Mouse (Mus musculus) CH12.LX (cell line): ENCODE results near the gene Opn1sw. TPM values are rescaled to one million over a fixed set of nuclear protein-coding genes. Genes with fewer than 3 reads are reported as not detected.

Experiments used
- DNase-seq: peaks from one replicate; pipeline ENCODE4 v3.0.0-alpha.2; 2013; ENCODE audit errors: extremely low read depth
- H3K27ac ChIP-seq: 2 replicates; pipeline ENCODE4 v1.5.1; 2012; ENCODE audit warnings: low read depth, mild to moderate bottlenecking, control low read depth, moderate library complexity; ENCODE audit not compliant: insufficient read depth
- H3K27me3 ChIP-seq: replicated peaks from 2 replicates; pipeline ENCODE3; 2012; ENCODE audit warnings: inconsistent platforms
- H3K36me3 ChIP-seq, 2 experiments: replicated peaks in 1 of 2; 2 replicates each; pipeline versions ENCODE3 to v1.6.1; 2012; ENCODE audit warnings: inconsistent platforms in 1 of 2, low read length in 1 of 2, mild to moderate bottlenecking in 1 of 2, mixed read lengths in 1 of 2, moderate library complexity in 1 of 2; ENCODE audit not compliant: control insufficient read depth in 1 of 2, insufficient read depth in 1 of 2
- H3K4me1 ChIP-seq, 2 experiments: 2 replicates each; pipeline ENCODE4 v1.6.1; 2012; ENCODE audit warnings: inconsistent platforms in 1 of 2, moderate library complexity in 1 of 2; ENCODE audit not compliant: insufficient read depth in 2 of 2, control insufficient read depth in 1 of 2
- H3K4me2 ChIP-seq: 2 replicates; pipeline ENCODE4 v1.6.1; 2012; ENCODE audit warnings: low read depth, mild to moderate bottlenecking, control low read depth; ENCODE audit not compliant: poor library complexity, insufficient read depth, severe bottlenecking
- H3K4me3 ChIP-seq, 3 experiments: fragments of 150-350 bp in 1 of 3; sonication (generic) in 1 of 3; replicated peaks in 1 of 3; 2 replicates each; pipeline versions ENCODE3 to v1.5.1; 2011 to 2012; ENCODE audit warnings: low read depth in 2 of 3, low read length in 2 of 3, mild to moderate bottlenecking in 2 of 3, moderate library complexity in 2 of 3, control low read depth in 1 of 3, improper control_type of control experiment in 1 of 3, inconsistent platforms in 1 of 3, mixed read lengths in 1 of 3; ENCODE audit not compliant: poor library complexity in 1 of 3
- H3K79me2 ChIP-seq: replicated peaks from 2 replicates; pipeline ENCODE4 v1.6.1; 2012; ENCODE audit warnings: mild to moderate bottlenecking, moderate library complexity; ENCODE audit not compliant: control insufficient read depth, poor library complexity, insufficient read depth, severe bottlenecking; ENCODE audit errors: extremely low read depth
- H3K9ac ChIP-seq: 2 replicates; pipeline ENCODE4 v1.6.1; 2012; ENCODE audit warnings: low read depth, mild to moderate bottlenecking, control low read depth, moderate library complexity; ENCODE audit not compliant: insufficient read depth
- H3K9me3 ChIP-seq: replicated peaks from 2 replicates; pipeline ENCODE3; 2012; ENCODE audit warnings: low read length, inconsistent platforms, mixed read lengths
- BHLHE40 ChIP-seq: IDR thresholded peaks from 2 replicates; pipeline ENCODE4 v1.6.1; 2011; ENCODE audit warnings: mild to moderate bottlenecking, low read depth, low read length, improper control_type of control experiment
- CTCF ChIP-seq, 2 experiments: IDR thresholded peaks in 1 of 2; conservative IDR thresholded peaks in 1 of 2; 2 replicates each; pipeline ENCODE4 v1.5.1; 2011 to 2012; ENCODE audit warnings: low read depth in 2 of 2, low read length in 2 of 2, improper control_type of control experiment in 1 of 2, inconsistent platforms in 1 of 2, mild to moderate bottlenecking in 1 of 2, moderate library complexity in 1 of 2
- EP300 ChIP-seq: IDR thresholded peaks from 2 replicates; pipeline ENCODE4 v1.6.1; 2011; ENCODE audit warnings: low read length, improper control_type of control experiment
- ETS1 ChIP-seq: conservative IDR thresholded peaks from 2 replicates; pipeline ENCODE4 v1.6.1; 2012; ENCODE audit warnings: low read depth, mild to moderate bottlenecking, inconsistent platforms, low read length, improper control_type of control experiment, moderate library complexity
- GABPA ChIP-seq: IDR thresholded peaks from 2 replicates; pipeline ENCODE4 v1.6.1; 2012; ENCODE audit warnings: low read depth, low read length, improper control_type of control experiment, inconsistent platforms; ENCODE audit not compliant: insufficient replicate concordance
- IRF4 ChIP-seq: IDR thresholded peaks from 2 replicates; pipeline ENCODE4 v1.6.1; 2014; ENCODE audit warnings: low read depth, mild to moderate bottlenecking, inconsistent platforms, low read length, improper control_type of control experiment
- JUN ChIP-seq: IDR thresholded peaks from 2 replicates; pipeline ENCODE4 v1.6.1; 2011; ENCODE audit warnings: low read depth, mild to moderate bottlenecking, low read length, improper control_type of control experiment, moderate library complexity; ENCODE audit not compliant: insufficient read depth
- MAFK ChIP-seq: IDR thresholded peaks from 2 replicates; pipeline ENCODE4 v1.6.1; 2011; ENCODE audit warnings: low read length, improper control_type of control experiment; ENCODE audit not compliant: insufficient replicate concordance
- MAX ChIP-seq: IDR thresholded peaks from 2 replicates; pipeline ENCODE4 v1.6.1; 2011; ENCODE audit warnings: low read length, improper control_type of control experiment
- MXI1 ChIP-seq: IDR thresholded peaks from 2 replicates; pipeline ENCODE4 v1.6.1; 2011; ENCODE audit warnings: mild to moderate bottlenecking, low read depth, low read length, improper control_type of control experiment
- NELFE ChIP-seq: IDR thresholded peaks from 2 replicates; pipeline ENCODE4 v1.6.1; 2011; ENCODE audit warnings: low read depth, low read length, improper control_type of control experiment
- POLR2AphosphoS2 ChIP-seq: IDR thresholded peaks from 2 replicates; pipeline ENCODE4 v1.6.1; 2011; ENCODE audit warnings: low read depth, low read length, improper control_type of control experiment
- RAD21 ChIP-seq: IDR thresholded peaks from 2 replicates; pipeline ENCODE4 v1.6.1; 2011; ENCODE audit warnings: low read depth, mild to moderate bottlenecking, low read length, improper control_type of control experiment, moderate library complexity
- RCOR1 ChIP-seq: conservative IDR thresholded peaks from 2 replicates; pipeline ENCODE4 v1.6.1; 2012; ENCODE audit warnings: low read depth, mild to moderate bottlenecking, inconsistent platforms, low read length, improper control_type of control experiment
- SMC3 ChIP-seq: IDR thresholded peaks from 2 replicates; pipeline ENCODE4 v1.6.1; 2011; ENCODE audit warnings: low read depth, low read length, improper control_type of control experiment
- TCF12 ChIP-seq: IDR thresholded peaks from 2 replicates; pipeline ENCODE4 v1.6.1; 2014; ENCODE audit warnings: low read depth, mild to moderate bottlenecking, inconsistent platforms, low read length, improper control_type of control experiment
- USF1 ChIP-seq: IDR thresholded peaks from 2 replicates; pipeline ENCODE4 v1.6.1; 2014; ENCODE audit warnings: low read depth, mild to moderate bottlenecking, inconsistent platforms, low read length, improper control_type of control experiment
- ZNF384 ChIP-seq: IDR thresholded peaks from 2 replicates; pipeline ENCODE4 v1.6.1; 2012; ENCODE audit warnings: low read depth, low read length, improper control_type of control experiment, inconsistent platforms
- dilution Hi-C: fragments of 300-500 bp; cut with MboI; formaldehyde crosslinking; loops from 2 replicates; pipeline ENCODE4 v1.14.3; 2020; ENCODE audit warnings: low sequenced_read_pairs; ENCODE audit not compliant: extremely low pct_unique_long_range_greater_than_20kb, extremely low pct_ligation_motif_present
- in situ Hi-C: fragments of 300-500 bp; cut with MboI; formaldehyde crosslinking; loops from 3 replicates; pipeline ENCODE4 v1.14.3; 2019; ENCODE audit warnings: low sequenced_read_pairs, low pct_ligation_motif_present, low pct_unique_long_range_greater_than_20kb, mixed read lengths
- polyA plus RNA-seq: library from polyadenylated mRNA; unstranded; fragments of >175 nt; gene quantifications from 2 replicates; pipeline ENCODE4 v1.2.1, GENCODE M21; 2012; ENCODE audit warnings: low read depth; ENCODE audit not compliant: insufficient read length
- total RNA-seq, 2 experiments: library from RNA; depleted of rRNA; stranded (reverse); fragments of 300-350 nt in 1 of 2; fragments of >200 nt in 1 of 2; gene quantifications; 2 replicates each; pipeline ENCODE4 v1.2.3; 2012 to 2014

Opn1sw gene
- total and polyA plus RNA-seq, 3 experiments, result not detected

DNA sequence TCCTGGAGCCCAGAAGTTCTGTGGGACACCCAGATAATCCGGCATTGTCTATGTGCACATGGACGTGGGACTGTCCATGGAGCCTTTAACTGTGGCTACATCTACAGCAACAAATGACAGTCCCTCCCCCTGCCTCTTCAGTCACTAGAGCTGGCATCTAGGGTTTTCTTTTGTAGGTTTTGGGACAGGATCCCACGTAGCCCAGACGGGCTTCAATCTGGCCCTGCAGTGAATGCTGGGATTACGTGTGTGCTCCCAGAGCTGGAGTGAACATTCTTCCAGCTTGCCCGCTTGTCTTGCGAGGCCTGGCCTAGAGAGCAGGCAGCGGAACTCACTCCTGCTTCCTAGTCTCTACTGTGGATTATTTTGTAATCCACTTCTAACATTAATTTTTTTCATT lies 36.9 kb upstream of the Opn1sw start:
- Histone ChIP-seq H3K9ac (no peak overlapping the region), H3K9me3 (no peaks in the 10 kb centered on the region), H3K4me2 (no peak overlapping the region), H3K36me3 (no peaks in the 10 kb centered on the region), H3K27me3 (peaks cover 8% of the 10 kb centered on the region), H3K79me2 (no peaks in the 10 kb centered on the region), H3K27ac (no peak overlapping the region), H3K4me3 (no peak overlapping the region), H3K4me1 (peaks cover 0 to 14% of the 10 kb centered on the region in 2 experiments; a peak in 2 of 4 replicates)
- dilution Hi-C loops, result no loop called here
- TF ChIP-seq EP300, result no peak
- in situ Hi-C loops, result no loop called here
- DNase-seq, result no peak

DNA sequence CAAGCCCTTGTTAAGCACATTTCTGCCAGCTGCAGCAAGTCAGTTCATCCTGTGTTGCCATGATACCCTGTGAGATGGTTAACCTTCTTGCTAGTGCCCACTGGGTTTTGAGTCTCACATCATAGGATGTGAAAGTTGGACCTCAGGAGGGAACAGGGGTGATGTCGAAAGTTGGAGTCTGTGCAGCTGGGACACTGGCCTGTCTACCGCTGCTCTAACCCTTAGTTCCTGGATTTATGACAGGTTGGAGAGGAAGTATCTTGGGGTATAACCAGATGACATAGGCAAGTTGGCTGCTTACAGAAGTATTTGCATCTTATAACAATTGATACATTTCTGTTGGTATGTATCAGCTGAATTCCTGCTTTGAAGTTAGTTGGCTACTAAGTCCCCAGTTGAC lies 32.3 kb upstream of the Opn1sw start:
- Histone ChIP-seq H3K27me3 (peaks cover 11% of the 10 kb centered on the region), H3K27ac (no peak overlapping the region), H3K4me1 (peaks cover 0 to 23% of the 10 kb centered on the region in 2 experiments; a peak in 2 of 4 replicates), H3K9ac (no peak overlapping the region), H3K4me3 (no peak overlapping the region), H3K4me2 (no peak overlapping the region), H3K9me3 (no peaks in the 10 kb centered on the region), H3K79me2 (no peaks in the 10 kb centered on the region), H3K36me3 (no peaks in the 10 kb centered on the region)
- in situ Hi-C loops, result no loop called here
- no peak for DNase-seq
- dilution Hi-C loops, result no loop called here
- no peak for TF ChIP-seq CTCF (conservative IDR thresholded peaks at IDR 0.05 in 1 of 2, IDR thresholded peaks at IDR 0.05 in 1 of 2; ENCODE audit: low read depth in 2 of 2, low read length in 2 of 2)
- TF ChIP-seq ETS1, result no peak
- no peak for TF ChIP-seq MAX
- no peak for TF ChIP-seq RAD21
- TF ChIP-seq RCOR1, result no peak
- TF ChIP-seq NELFE, result no peak
- TF ChIP-seq POLR2AphosphoS2, result no peak
- TF ChIP-seq GABPA, result no peak
- no peak for TF ChIP-seq ZNF384
- TF ChIP-seq SMC3, result no peak
- no peak for TF ChIP-seq MAFK
- TF ChIP-seq USF1, result no peak
- no peak for TF ChIP-seq JUN
- no peak for TF ChIP-seq BHLHE40

DNA sequence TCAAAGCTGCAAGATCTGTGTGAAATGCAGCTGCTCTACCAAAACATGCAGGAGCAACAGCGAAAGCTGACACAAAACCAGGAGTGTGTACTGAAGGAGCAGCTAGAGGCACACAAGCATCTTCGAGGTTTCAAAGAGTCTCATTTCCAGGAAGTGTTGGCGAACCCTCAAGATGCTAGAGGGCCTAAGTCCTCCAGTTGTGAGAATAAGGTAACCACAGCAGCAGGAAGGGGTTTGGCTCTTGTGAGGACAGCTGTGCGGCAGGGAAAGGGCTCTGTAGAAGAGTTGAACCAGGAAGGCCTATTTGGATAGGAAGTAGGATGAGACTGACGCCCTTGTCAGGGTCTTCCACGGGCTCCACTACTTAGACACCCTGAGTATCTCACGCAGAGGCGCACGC lies 27.2 kb upstream of the Opn1sw start:
- Histone ChIP-seq H3K9ac (no peak overlapping the region), H3K9me3 (no peaks in the 10 kb centered on the region)
- dilution Hi-C loops, result no loop called here

More for the DNA sequence above, 27.2 kb upstream of the Opn1sw start:
- H3K27me3 ChIP-seq, result peaks cover 6% of the 10 kb centered on the region
- H3K79me2 ChIP-seq, result no peaks in the 10 kb centered on the region
- no peak overlapping the region for H3K4me3 ChIP-seq
- H3K27ac ChIP-seq, result no peak overlapping the region
- no peak for DNase-seq
- no peak overlapping the region for H3K4me2 ChIP-seq
- TF ChIP-seq EP300, result no peak
- no peak for TF ChIP-seq JUN
- TF ChIP-seq IRF4, result no peak
- no peak for TF ChIP-seq NELFE
- no peak for TF ChIP-seq MXI1
- TF ChIP-seq TCF12, result no peak
- in situ Hi-C loops, result no loop called here
- peaks cover 0 to 14% of the 10 kb centered on the region in 2 experiments; a peak in 2 of 4 replicates for H3K4me1 ChIP-seq
- peaks cover 0 to 2% of the 10 kb centered on the region in 2 experiments for H3K36me3 ChIP-seq
